Mouse (Mus musculus): ENCODE results near the gene Dusp8. TPM values are rescaled to one million over a fixed set of nuclear protein-coding genes. Genes with fewer than 3 reads are reported as not detected.
"Not testable (repeated sequence)": the region's sequence is repeated elsewhere in the genome, so short reads cannot be mapped to it uniquely, and the experiment has no call there.

Dusp8 gene
- 4.3 and 4.4 TPM in 2 replicates for polyA plus RNA-seq (2015; fragmentation: Nextera tagmentation; extraction: Ambion mirVana)

- peaks cover 51% of the 10 kb centered on the region for H3K4me1 ChIP-seq (replicated peaks)
- peak within 1 kb of the TSS; percentile 97 for H3K4me2 ChIP-seq
- H3K27me3 ChIP-seq, result peaks cover 100% of the 10 kb centered on the region
- WGBS (ENCODE audit: insufficient replicate concordance), result under 1% methylated on average over 58 of the region's 63 CpGs
- ATAC-seq (ENCODE audit: insufficient read depth), result peak; percentile 83
- peak within 1 kb of the TSS; percentile 84 for H3K27ac ChIP-seq (replicated peaks)
- H3K36me3 ChIP-seq (replicated peaks), result no peaks in the 10 kb centered on the region
- H3K9me3 ChIP-seq (replicated peaks), result no peaks in the 10 kb centered on the region
- H3K4me3 ChIP-seq (replicated peaks), result peak within 1 kb of the TSS; percentile 87
- H3K9ac ChIP-seq, result peak within 1 kb of the TSS; percentile 98
Measured at GRCm38 (mm10) chr7:142095183-142095931, at the start of gene Dusp8. Dusp8 (minus strand) TSS chr7:142095843.

- ATAC-seq (ENCODE audit: insufficient read depth), result no peak
- WGBS (ENCODE audit: insufficient replicate concordance), result 43% methylated on average over 1 of the region's 1 CpGs
- Histone ChIP-seq H3K36me3 (replicated peaks) (no peaks in the 10 kb centered on the region), H3K9ac (no peak within 1 kb of the TSS), H3K9me3 (replicated peaks) (no peaks in the 10 kb centered on the region), H3K4me2 (no peak within 1 kb of the TSS), H3K4me1 (replicated peaks) (no peaks in the 10 kb centered on the region), H3K27me3 (no peaks in the 10 kb centered on the region), H3K27ac (replicated peaks) (no peak within 1 kb of the TSS), H3K4me3 (replicated peaks) (no peak within 1 kb of the TSS)
Measured at GRCm38 (mm10) chr7:142144507-142144906, 48.9 kb upstream of the Dusp8 start, which contains the start of gene Gm45337. Gm45337 (minus strand) TSS chr7:142144607.

- 10% methylated on average over 1 of the region's 1 CpGs for WGBS (ENCODE audit: insufficient replicate concordance)
- H3K9ac ChIP-seq; H3K36me3 ChIP-seq (replicated peaks); H3K27ac ChIP-seq (replicated peaks); H3K9me3 ChIP-seq (replicated peaks); H3K4me2 ChIP-seq; H3K4me3 ChIP-seq (replicated peaks); H3K27me3 ChIP-seq; ATAC-seq (ENCODE audit: insufficient read depth); H3K4me1 ChIP-seq (replicated peaks): not testable (repeated sequence)
Measured at GRCm38 (mm10) chr7:142143506-142144010, 47.9 kb upstream of the Dusp8 start.

- no peak for ATAC-seq (ENCODE audit: insufficient read depth)
- Histone ChIP-seq H3K4me1 (replicated peaks) (no peaks in the 10 kb centered on the region), H3K27ac (replicated peaks) (no peak overlapping the region), H3K27me3 (no peaks in the 10 kb centered on the region), H3K4me2 (no peak overlapping the region), H3K36me3 (replicated peaks) (no peaks in the 10 kb centered on the region), H3K9ac (no peak overlapping the region), H3K9me3 (replicated peaks) (no peaks in the 10 kb centered on the region), H3K4me3 (replicated peaks) (no peak overlapping the region)
- WGBS (ENCODE audit: insufficient replicate concordance), result 8% methylated on average over 1 of the region's 1 CpGs
Measured at GRCm38 (mm10) chr7:142140696-142141095, 45.1 kb upstream of the Dusp8 start.

- WGBS (ENCODE audit: insufficient replicate concordance), result 9% methylated on average over 2 of the region's 2 CpGs
- H3K4me2 ChIP-seq; H3K4me3 ChIP-seq (replicated peaks); ATAC-seq (ENCODE audit: insufficient read depth); H3K9me3 ChIP-seq (replicated peaks); H3K27ac ChIP-seq (replicated peaks); H3K4me1 ChIP-seq (replicated peaks); H3K27me3 ChIP-seq; H3K36me3 ChIP-seq (replicated peaks); H3K9ac ChIP-seq: not testable (repeated sequence)
Measured at GRCm38 (mm10) chr7:142135934-142136333, 40.3 kb upstream of the Dusp8 start, which contains the start of gene Gm39115. Gm39115 (minus strand) TSS chr7:142136034.

- no peaks in the 10 kb centered on the region for H3K4me1 ChIP-seq (replicated peaks)
- H3K27ac ChIP-seq (replicated peaks), result no peak overlapping the region
- H3K4me3 ChIP-seq (replicated peaks), result no peak overlapping the region
- no peak for ATAC-seq (ENCODE audit: insufficient read depth)
- 39% methylated on average over 4 of the region's 4 CpGs for WGBS (ENCODE audit: insufficient replicate concordance)
- H3K4me2 ChIP-seq, result no peak overlapping the region
- no peak overlapping the region for H3K9ac ChIP-seq
- H3K9me3 ChIP-seq (replicated peaks), result no peaks in the 10 kb centered on the region
- no peaks in the 10 kb centered on the region for H3K36me3 ChIP-seq (replicated peaks)
- peaks cover 7% of the 10 kb centered on the region; the same call in 1 of the 2 replicates for H3K27me3 ChIP-seq
Measured at GRCm38 (mm10) chr7:142134206-142134995, 38.8 kb upstream of the Dusp8 start.

- 38% methylated on average over 4 of the region's 4 CpGs for WGBS (ENCODE audit: insufficient replicate concordance)
- no peak overlapping the region for H3K9ac ChIP-seq
- H3K36me3 ChIP-seq (replicated peaks), result no peaks in the 10 kb centered on the region
- no peaks in the 10 kb centered on the region for H3K4me1 ChIP-seq (replicated peaks)
- H3K27ac ChIP-seq (replicated peaks), result no peak overlapping the region
- no peak overlapping the region for H3K4me2 ChIP-seq
- peaks cover 9% of the 10 kb centered on the region; the same call in 1 of the 2 replicates for H3K27me3 ChIP-seq
- no peaks in the 10 kb centered on the region for H3K9me3 ChIP-seq (replicated peaks)
- H3K4me3 ChIP-seq (replicated peaks), result no peak overlapping the region
- ATAC-seq (ENCODE audit: insufficient read depth), result no peak
Measured at GRCm38 (mm10) chr7:142128843-142129242, 33.2 kb upstream of the Dusp8 start.

GRCm38 (mm10) chr7:142120629-142121028 is 25.0 kb upstream of the Dusp8 start, which contains the start of gene Gm45618:
Gm45618 (minus strand) TSS chr7:142120729.
- H3K9ac ChIP-seq; ATAC-seq (ENCODE audit: insufficient read depth); H3K9me3 ChIP-seq (replicated peaks); H3K4me1 ChIP-seq (replicated peaks); H3K27me3 ChIP-seq; H3K36me3 ChIP-seq (replicated peaks); H3K4me3 ChIP-seq (replicated peaks); H3K27ac ChIP-seq (replicated peaks); H3K4me2 ChIP-seq: not testable (repeated sequence)
- WGBS (ENCODE audit: insufficient replicate concordance), result 88% methylated on average over 1 of the region's 1 CpGs

- no peak overlapping the region for H3K9ac ChIP-seq
- no peak overlapping the region for H3K4me3 ChIP-seq (replicated peaks)
- H3K4me2 ChIP-seq, result no peak overlapping the region
- no peaks in the 10 kb centered on the region; the same call in 1 of the 2 replicates for H3K27me3 ChIP-seq
- H3K9me3 ChIP-seq (replicated peaks), result no peaks in the 10 kb centered on the region
- ATAC-seq (ENCODE audit: insufficient read depth), result no peak
- WGBS (ENCODE audit: insufficient replicate concordance), result 7% methylated on average over 5 of the region's 5 CpGs
- H3K36me3 ChIP-seq (replicated peaks), result no peaks in the 10 kb centered on the region
- H3K4me1 ChIP-seq (replicated peaks), result no peaks in the 10 kb centered on the region
- no peak overlapping the region for H3K27ac ChIP-seq (replicated peaks)
Measured at GRCm38 (mm10) chr7:142119632-142120031, 24.0 kb upstream of the Dusp8 start.

- no peak overlapping the region for H3K4me3 ChIP-seq (replicated peaks)
- no peak for ATAC-seq (ENCODE audit: insufficient read depth)
- no peaks in the 10 kb centered on the region for H3K4me1 ChIP-seq (replicated peaks)
- no peak overlapping the region for H3K9ac ChIP-seq
- WGBS (ENCODE audit: insufficient replicate concordance), result 40% methylated on average over 5 of the region's 5 CpGs
- H3K27ac ChIP-seq (replicated peaks), result no peak overlapping the region
- no peaks in the 10 kb centered on the region for H3K9me3 ChIP-seq (replicated peaks)
- H3K36me3 ChIP-seq (replicated peaks), result no peaks in the 10 kb centered on the region
- peaks cover 41% of the 10 kb centered on the region for H3K27me3 ChIP-seq
- H3K4me2 ChIP-seq, result no peak overlapping the region
Measured at GRCm38 (mm10) chr7:142104747-142105146, 9.1 kb upstream of the Dusp8 start.

GRCm38 (mm10) chr7:142097776-142098175 is 2.1 kb upstream of the Dusp8 start:
- no peak overlapping the region for H3K4me2 ChIP-seq
- H3K36me3 ChIP-seq (replicated peaks), result no peaks in the 10 kb centered on the region
- H3K4me3 ChIP-seq (replicated peaks), result no peak overlapping the region
- no peaks in the 10 kb centered on the region for H3K9me3 ChIP-seq (replicated peaks)
- H3K27ac ChIP-seq (replicated peaks), result no peak overlapping the region
- 9% methylated on average over 9 of the region's 9 CpGs for WGBS (ENCODE audit: insufficient replicate concordance)
- peaks cover 92% of the 10 kb centered on the region for H3K27me3 ChIP-seq
- H3K9ac ChIP-seq, result no peak overlapping the region
- H3K4me1 ChIP-seq (replicated peaks), result peaks cover 33% of the 10 kb centered on the region
- 0 out of 2 replicates have a peak, but pooled peaks have one; percentile 24 for ATAC-seq (ENCODE audit: insufficient read depth)
